Mouse (Mus musculus) lung, embryonic 15.5 days (tissue): ENCODE data around the gene Wt1. TPM values are rescaled to one million over a fixed set of nuclear protein-coding genes. Genes with fewer than 3 reads are reported as not detected.

Experiments used
- ATAC-seq: fragments of 200-750 bp; cut with Nextera tagmentation; 2 replicates; pipeline ENCODE4 v1.8.0; 2017; ENCODE audit warnings: moderate number of reproducible peaks, borderline replicate concordance; ENCODE audit not compliant: low FRiP score, low TSS enrichment; ENCODE audit errors: extremely low read depth
- H3K27ac ChIP-seq: fragments of 300-500 bp; sonication (generic); 2 replicates; pipeline ENCODE4 v1.5.1; 2015; ENCODE audit warnings: moderate library complexity, mild to moderate bottlenecking, inconsistent platforms
- H3K27me3 ChIP-seq: fragments of 300-500 bp; sonication (generic); 2 replicates; pipeline ENCODE4 v1.6.1; 2015; ENCODE audit warnings: inconsistent platforms
- H3K36me3 ChIP-seq: fragments of 300-500 bp; sonication (generic); 2 replicates; pipeline ENCODE4 v1.6.1; 2015; ENCODE audit warnings: inconsistent platforms
- H3K4me1 ChIP-seq: fragments of 300-500 bp; sonication (generic); 2 replicates; pipeline ENCODE4 v1.6.1; 2015; ENCODE audit warnings: inconsistent platforms
- H3K4me2 ChIP-seq: fragments of 300-500 bp; sonication (generic); 2 replicates; pipeline ENCODE4 v1.6.1; 2015; ENCODE audit warnings: inconsistent platforms, mild to moderate bottlenecking, moderate library complexity
- H3K4me3 ChIP-seq: fragments of 300-500 bp; sonication (generic); 2 replicates; pipeline ENCODE4 v1.5.1; 2015; ENCODE audit warnings: mild to moderate bottlenecking, inconsistent platforms
- H3K9ac ChIP-seq: fragments of 300-500 bp; sonication (generic); 2 replicates; pipeline ENCODE4 v1.6.1; 2015; ENCODE audit warnings: inconsistent platforms
- H3K9me3 ChIP-seq: fragments of 300-500 bp; sonication (generic); 2 replicates; pipeline ENCODE4 v1.6.1; 2016; ENCODE audit warnings: inconsistent platforms
- WGBS: fragments of 180-500 bp; shearing (Covaris S2); methylation state at CpG from one replicate; pipeline ENCODE4 v1.1.7; 2015; 5-methylcytosine and 5-hydroxymethylcytosine counted together
- polyA plus RNA-seq: library from polyadenylated mRNA; unstranded; fragments of >200 nt; fragmentation: Nextera tagmentation; extraction: Ambion mirVana; gene quantifications from 2 replicates; pipeline ENCODE4 v1.2.1, GENCODE M21; 2015

Gene Wt1
- polyA plus RNA-seq, 1 experiment from 2014 or later, result 7.9 TPM

GRCm38 (mm10) chr2:105100541-105100940, 25.8 kb upstream of the Wt1 start:
- H3K36me3 ChIP-seq, result no peaks in the 10 kb centered on the region
- no peak overlapping the region for H3K27ac ChIP-seq
- no peak for ATAC-seq
- WGBS, result 58% methylated on average over 7 of the region's 7 CpGs
- no peak overlapping the region for H3K4me2 ChIP-seq
- H3K4me3 ChIP-seq, result no peak overlapping the region
- H3K27me3 ChIP-seq, result no peaks in the 10 kb centered on the region
- H3K9ac ChIP-seq, result no peak overlapping the region
- H3K4me1 ChIP-seq, result no peaks in the 10 kb centered on the region
- no peaks in the 10 kb centered on the region for H3K9me3 ChIP-seq

- Histone ChIP-seq H3K9ac (no peak overlapping the region), H3K9me3 (no peaks in the 10 kb centered on the region), H3K4me1 (no peaks in the 10 kb centered on the region), H3K4me3 (no peak overlapping the region), H3K4me2 (no peak overlapping the region), H3K27me3 (peaks cover 18% of the 10 kb centered on the region), H3K27ac (no peak overlapping the region), H3K36me3 (no peaks in the 10 kb centered on the region)
- ATAC-seq, result peak; percentile 80; the same call in 1 of the 2 replicates
- WGBS, result 19% methylated on average over 6 of the region's 6 CpGs
These were observed 17.6 kb upstream of the Wt1 start for GRCm38 (mm10) chr2:105108703-105109158.

- Histone ChIP-seq H3K4me3 (no peak overlapping the region), H3K4me1 (no peaks in the 10 kb centered on the region), H3K27me3 (peaks cover 58% of the 10 kb centered on the region), H3K4me2 (no peak overlapping the region), H3K9me3 (no peaks in the 10 kb centered on the region), H3K9ac (no peak overlapping the region), H3K27ac (no peak overlapping the region), H3K36me3 (no peaks in the 10 kb centered on the region)
- WGBS, result 37% methylated on average over 9 of the region's 9 CpGs
- no peak for ATAC-seq
These were observed 12.3 kb upstream of the Wt1 start for GRCm38 (mm10) chr2:105114074-105114473.

- peaks cover 84% of the 10 kb centered on the region for H3K27me3 ChIP-seq
- H3K4me2 ChIP-seq, result no peak overlapping the region
- WGBS, result 42% methylated on average over 8 of the region's 8 CpGs
- H3K4me3 ChIP-seq, result no peak overlapping the region
- H3K36me3 ChIP-seq, result no peaks in the 10 kb centered on the region
- no peak overlapping the region for H3K9ac ChIP-seq
- no peak overlapping the region for H3K27ac ChIP-seq
- no peak for ATAC-seq
- no peaks in the 10 kb centered on the region for H3K9me3 ChIP-seq
- 0 out of 2 replicates have a peak, but pooled peaks cover under 1% of the 10 kb centered on the region for H3K4me1 ChIP-seq
These were observed 8.7 kb upstream of the Wt1 start for GRCm38 (mm10) chr2:105117669-105118068.

GRCm38 (mm10) chr2:105122216-105122615, 4.1 kb upstream of the Wt1 start:
- WGBS, result 9% methylated on average over 8 of the region's 8 CpGs
- no peak for ATAC-seq
- no peak overlapping the region for H3K4me2 ChIP-seq

GRCm38 (mm10) chr2:105122886-105123285, 3.4 kb upstream of the Wt1 start:
- ATAC-seq, result no peak
- Histone ChIP-seq H3K9ac (no peak overlapping the region), H3K27ac (no peak overlapping the region), H3K4me3 (peak overlapping the region; percentile 7), H3K27me3 (peaks cover 97% of the 10 kb centered on the region), H3K36me3 (no peaks in the 10 kb centered on the region), H3K4me2 (peak overlapping the region; percentile 32), H3K9me3 (no peaks in the 10 kb centered on the region), H3K4me1 (peaks cover 22% of the 10 kb centered on the region)
- 2% methylated on average over 27 of the region's 27 CpGs for WGBS

More at GRCm38 (mm10) chr2:105122216-105122615, 4.1 kb upstream of the Wt1 start:
- Histone ChIP-seq H3K9me3 (no peaks in the 10 kb centered on the region), H3K4me1 (peaks cover 15% of the 10 kb centered on the region), H3K36me3 (no peaks in the 10 kb centered on the region), H3K27ac (no peak overlapping the region), H3K9ac (no peak overlapping the region), H3K4me3 (no peak overlapping the region), H3K27me3 (peaks cover 97% of the 10 kb centered on the region)

GRCm38 (mm10) chr2:105123431-105123830, 2.9 kb upstream of the Wt1 start:
- peaks cover 98% of the 10 kb centered on the region for H3K27me3 ChIP-seq
- no peaks in the 10 kb centered on the region for H3K9me3 ChIP-seq
- H3K4me1 ChIP-seq, result peaks cover 23% of the 10 kb centered on the region
- H3K36me3 ChIP-seq, result no peaks in the 10 kb centered on the region
- WGBS, result 6% methylated on average over 8 of the region's 8 CpGs
- no peak overlapping the region for H3K4me2 ChIP-seq
- no peak overlapping the region for H3K4me3 ChIP-seq
- H3K9ac ChIP-seq, result no peak overlapping the region
- H3K27ac ChIP-seq, result no peak overlapping the region
- ATAC-seq, result no peak

- H3K27ac ChIP-seq, result no peak overlapping the region
- WGBS, result 5% methylated on average over 9 of the region's 9 CpGs
- no peak overlapping the region for H3K4me2 ChIP-seq
- peaks cover 23% of the 10 kb centered on the region for H3K4me1 ChIP-seq
- no peak overlapping the region for H3K9ac ChIP-seq
- H3K36me3 ChIP-seq, result no peaks in the 10 kb centered on the region
- H3K4me3 ChIP-seq, result no peak overlapping the region
- no peaks in the 10 kb centered on the region for H3K9me3 ChIP-seq
- H3K27me3 ChIP-seq, result peaks cover 98% of the 10 kb centered on the region
- ATAC-seq, result no peak
These were observed 2.4 kb upstream of the Wt1 start for GRCm38 (mm10) chr2:105123881-105124280.

- Histone ChIP-seq H3K27ac (no peak overlapping the region), H3K4me3 (no peak overlapping the region), H3K9me3 (no peaks in the 10 kb centered on the region), H3K4me1 (peaks cover 23% of the 10 kb centered on the region), H3K36me3 (no peaks in the 10 kb centered on the region), H3K4me2 (no peak overlapping the region), H3K9ac (no peak overlapping the region), H3K27me3 (peaks cover 98% of the 10 kb centered on the region)
- ATAC-seq, result no peak
- WGBS, result 3% methylated on average over 7 of the region's 7 CpGs
These were observed 1.9 kb upstream of the Wt1 start for GRCm38 (mm10) chr2:105124391-105124790.

- no peaks in the 10 kb centered on the region for H3K9me3 ChIP-seq
- no peak overlapping the region for H3K4me2 ChIP-seq
- peaks cover 23% of the 10 kb centered on the region for H3K4me1 ChIP-seq
- H3K4me3 ChIP-seq, result no peak overlapping the region
- no peak overlapping the region for H3K27ac ChIP-seq
- ATAC-seq, result no peak
- peaks cover 98% of the 10 kb centered on the region for H3K27me3 ChIP-seq
- no peak overlapping the region for H3K9ac ChIP-seq
- H3K36me3 ChIP-seq, result no peaks in the 10 kb centered on the region
- WGBS, result 3% methylated on average over 8 of the region's 8 CpGs
These were observed 1.1 kb upstream of the Wt1 start for GRCm38 (mm10) chr2:105125205-105125604.

- H3K27me3 ChIP-seq, result peaks cover 98% of the 10 kb centered on the region
- 4% methylated on average over 15 of the region's 15 CpGs for WGBS
- no peak overlapping the region for H3K27ac ChIP-seq
- no peak overlapping the region for H3K4me3 ChIP-seq
- H3K4me2 ChIP-seq, result no peak overlapping the region
- H3K9ac ChIP-seq, result no peak overlapping the region
- no peaks in the 10 kb centered on the region for H3K36me3 ChIP-seq
- H3K4me1 ChIP-seq, result peaks cover 23% of the 10 kb centered on the region
- no peaks in the 10 kb centered on the region for H3K9me3 ChIP-seq
- ATAC-seq, result no peak
These were observed 688 bp upstream of the Wt1 start for GRCm38 (mm10) chr2:105125641-105126040.

- H3K4me1 ChIP-seq, result peaks cover 23% of the 10 kb centered on the region
- ATAC-seq, result peak; percentile 19; the same call in 1 of the 2 replicates
- H3K4me3 ChIP-seq, result peak overlapping the region; percentile 33
- H3K27ac ChIP-seq, result no peak overlapping the region
- no peaks in the 10 kb centered on the region for H3K36me3 ChIP-seq
- H3K27me3 ChIP-seq, result peaks cover 98% of the 10 kb centered on the region
- H3K9me3 ChIP-seq, result no peaks in the 10 kb centered on the region
- H3K4me2 ChIP-seq, result peak overlapping the region; percentile 44
- no peak overlapping the region for H3K9ac ChIP-seq
- under 1% methylated on average over 91 of the region's 92 CpGs for WGBS
These were observed 582 bp downstream of the Wt1 start for GRCm38 (mm10) chr2:105126691-105127530.
